Mouse (Mus musculus): Measurements from ENCODE around the gene Gm826.

The Gm826 gene

DNA sequence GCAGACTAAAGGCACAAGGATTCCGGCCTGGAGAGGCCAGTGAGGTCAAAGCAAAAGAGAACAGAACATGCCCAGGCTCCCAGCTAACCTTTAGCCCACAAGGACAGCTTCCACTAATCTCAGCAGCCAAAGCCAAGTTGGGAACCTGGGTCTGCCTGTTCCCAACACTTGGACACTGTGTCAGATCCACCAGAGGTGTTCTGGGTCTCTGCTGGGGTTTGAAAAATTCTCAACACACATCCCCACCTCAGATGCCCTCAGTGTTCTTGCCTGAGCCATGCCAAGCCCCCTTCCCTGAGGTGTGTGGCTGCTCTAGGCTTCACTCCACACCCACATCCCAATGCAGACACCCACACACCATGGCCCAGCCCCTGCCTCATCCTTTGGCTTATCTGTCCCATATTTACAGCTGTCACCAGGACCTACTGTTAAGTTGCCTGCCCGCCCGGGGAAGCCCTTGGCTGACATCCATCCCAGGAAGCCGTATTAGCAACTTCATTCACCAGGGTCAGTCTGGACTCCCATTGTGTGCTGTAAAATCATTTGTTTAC is at the start of gene Gm826:
Gm826 (minus strand) TSS at position 52 of the 551 bp plus-strand sequence.
- no peak for DNase-seq (ENCODE audit: low read depth, low spot score)

DNA sequence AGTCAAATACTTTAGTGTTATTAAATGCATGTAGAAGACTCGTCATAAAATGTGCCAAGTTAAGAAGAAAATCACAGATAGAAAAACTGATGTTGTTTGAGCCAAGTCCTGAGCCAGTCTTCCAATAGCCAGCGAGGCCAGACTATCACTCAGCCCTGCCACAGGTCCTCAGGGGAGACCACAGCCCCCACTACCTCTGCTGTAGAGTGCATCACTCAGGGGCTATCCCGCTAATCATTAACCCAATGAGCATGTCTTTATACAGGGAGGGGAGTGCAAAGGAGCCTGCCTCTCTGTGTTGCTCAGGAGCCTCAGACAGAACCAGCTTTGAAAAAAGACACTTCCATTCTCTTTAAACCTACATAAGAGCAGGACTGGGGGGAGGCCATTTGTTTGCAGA is 49.5 kb upstream of the Gm826 start:
- no peak for DNase-seq (ENCODE audit: low read depth, low spot score)

DNA sequence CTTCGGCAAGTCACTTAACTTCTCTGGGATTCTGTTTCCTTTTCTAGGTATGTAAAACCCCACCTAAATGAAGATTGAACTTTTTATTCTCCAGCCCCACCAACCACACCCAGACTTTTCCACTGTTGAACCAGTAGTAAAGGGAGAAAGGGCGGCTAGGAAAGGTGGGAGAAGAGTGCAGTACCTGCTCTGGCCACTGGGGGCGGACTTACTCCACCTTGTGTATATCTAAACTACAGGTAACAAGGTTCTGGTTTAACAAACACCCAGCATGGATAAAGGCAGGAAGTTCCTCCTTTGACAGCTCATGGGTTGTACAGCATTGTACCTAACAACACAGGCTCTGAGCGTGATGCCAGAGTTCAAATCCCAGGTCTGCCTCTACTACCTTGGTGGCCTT is 44.3 kb upstream of the Gm826 start:
- no peak for DNase-seq (ENCODE audit: low read depth, low spot score)

DNA sequence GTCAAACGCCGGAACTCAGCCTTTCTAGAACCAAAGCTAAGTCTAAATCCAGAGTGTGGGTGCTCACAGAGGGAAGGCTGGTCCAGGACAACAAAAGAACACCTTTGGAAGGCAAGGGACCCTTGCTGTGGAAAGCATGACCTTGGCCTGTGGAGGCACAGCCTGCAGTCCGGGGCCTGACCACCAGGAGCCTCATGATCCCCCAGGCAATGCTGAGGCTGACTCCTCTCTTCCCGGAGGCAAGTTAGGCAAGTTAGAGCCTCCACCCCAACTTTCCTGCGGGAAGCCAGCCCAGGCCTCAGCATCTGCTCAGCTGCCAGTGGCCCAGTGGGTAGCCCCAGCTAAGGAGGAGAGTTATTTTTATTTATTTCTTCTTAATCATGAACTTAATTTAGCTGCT is 42.3 kb upstream of the Gm826 start:
- DNase-seq (ENCODE audit: low read depth, low spot score): no peak

DNA sequence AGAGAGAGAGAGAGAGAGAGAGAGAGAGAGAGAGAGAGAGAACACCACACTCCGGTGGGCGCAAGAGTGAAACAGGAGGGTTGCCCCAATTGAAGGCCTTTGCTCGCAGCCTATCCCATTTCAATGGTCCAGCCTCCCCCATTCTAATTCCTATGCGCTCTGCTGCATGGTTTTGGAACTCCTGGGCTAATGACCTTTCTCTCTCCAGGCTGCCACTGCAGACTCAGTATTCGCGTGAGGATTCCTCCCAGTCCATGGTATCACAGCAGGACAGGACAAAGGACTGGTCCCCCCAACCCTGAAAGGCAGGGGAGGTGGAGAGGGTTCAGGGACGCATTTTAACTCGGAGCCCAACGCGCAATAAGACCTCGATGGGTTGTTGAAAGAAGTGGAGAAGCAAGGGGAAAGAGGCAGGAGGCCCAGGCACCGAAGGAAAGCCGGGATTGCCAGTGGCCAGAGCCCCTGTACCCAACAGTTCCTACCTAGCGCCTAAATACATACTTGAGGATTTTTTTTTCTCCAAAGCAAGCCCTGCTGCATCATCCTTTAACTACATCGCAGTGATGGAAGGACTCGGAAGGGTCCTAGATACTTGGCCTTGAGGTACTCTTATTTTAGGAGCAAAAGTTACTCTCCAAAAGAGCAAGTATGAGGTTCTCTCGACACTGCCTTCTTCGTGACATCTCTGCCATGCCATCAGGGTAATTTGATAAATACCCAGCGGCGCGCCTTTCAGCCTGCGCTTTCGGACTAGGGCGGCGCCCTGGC is 35.9 kb upstream of the Gm826 start:
- DNase-seq (ENCODE audit: low read depth, low spot score): no peak

DNA sequence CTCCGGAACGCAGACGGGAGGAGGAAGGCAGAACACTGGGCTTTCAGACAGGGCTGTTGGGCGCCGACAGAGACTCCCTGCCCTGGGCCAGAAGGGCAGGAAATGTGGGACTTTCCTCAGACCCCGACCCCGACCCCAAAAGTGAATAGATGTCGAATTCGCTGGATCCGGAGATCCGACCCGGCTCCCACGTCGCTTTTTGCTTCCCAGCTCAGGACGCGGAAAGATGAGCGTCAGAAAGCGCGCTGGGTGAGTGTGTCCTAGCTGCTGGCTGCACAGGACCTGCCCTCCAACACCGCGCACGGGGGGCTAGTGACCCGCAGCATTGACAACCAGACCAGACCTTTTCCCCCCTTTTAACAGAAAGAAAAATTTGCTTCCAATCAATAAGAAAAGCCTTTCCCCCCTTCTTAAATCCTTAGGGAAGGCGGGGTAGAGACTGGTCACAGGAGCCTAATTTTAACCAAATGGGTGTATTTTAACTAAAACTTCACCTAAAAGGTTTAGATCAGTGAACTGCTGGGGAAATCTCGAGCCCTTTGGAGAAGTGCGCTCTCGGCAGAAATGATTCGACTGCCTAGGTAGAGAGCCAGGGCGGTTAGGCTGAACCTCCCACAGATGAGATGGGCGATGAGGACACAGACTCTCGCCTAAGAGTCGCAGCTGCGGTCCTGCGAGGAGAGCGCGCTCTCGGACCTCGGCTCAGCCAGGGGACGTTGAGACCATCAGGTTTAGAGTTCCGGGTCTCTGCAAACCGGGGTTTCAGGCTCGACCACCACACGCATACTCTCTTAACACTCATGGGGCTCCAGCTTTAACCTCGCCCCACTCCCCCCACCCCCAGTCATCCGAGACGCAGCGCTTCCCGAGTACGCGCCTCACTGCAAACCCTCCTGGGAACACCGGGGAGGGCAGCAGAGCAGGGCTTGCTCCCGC is 34.7 kb upstream of the Gm826 start:
- DNase-seq (ENCODE audit: low read depth, low spot score): no peak

DNA sequence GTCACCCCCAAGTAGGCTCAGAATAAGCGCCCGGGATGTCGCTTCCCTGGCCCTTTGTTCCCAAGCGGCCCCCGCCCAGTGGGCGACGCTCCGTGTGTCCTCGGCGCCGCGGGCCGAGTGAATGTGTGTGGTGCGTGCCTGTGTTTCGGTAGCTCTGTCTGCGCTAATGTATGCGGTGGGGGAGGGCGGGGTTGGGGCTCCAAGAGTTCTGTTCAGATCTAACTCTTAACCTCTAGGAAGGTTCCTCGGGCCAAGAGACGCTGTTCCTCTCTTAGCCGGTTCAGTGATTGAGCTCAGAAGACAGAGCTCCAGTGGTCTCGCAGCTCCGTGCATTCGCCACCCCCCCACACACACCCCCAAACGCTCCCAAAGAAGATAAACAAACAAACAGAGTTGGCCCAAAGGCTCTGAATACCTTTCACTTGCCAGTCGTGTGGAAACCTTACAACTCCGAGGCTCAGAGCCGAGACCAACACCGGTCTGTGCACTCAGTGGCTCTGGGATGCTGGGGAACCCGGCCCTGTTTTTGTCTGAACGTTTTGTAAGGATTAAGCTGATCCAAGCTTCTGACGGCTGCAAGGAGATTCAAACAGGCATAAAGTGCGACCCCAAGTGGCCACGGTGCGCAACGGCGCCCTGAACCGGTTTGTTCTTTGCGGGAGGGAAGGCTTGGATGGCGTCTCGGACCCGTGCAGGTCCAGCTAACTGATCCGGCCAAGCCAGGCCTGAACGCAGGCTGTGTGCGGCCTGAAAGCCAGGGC is 33.7 kb upstream of the Gm826 start:
- DNase-seq (ENCODE audit: low read depth, low spot score): peak; percentile 79

DNA sequence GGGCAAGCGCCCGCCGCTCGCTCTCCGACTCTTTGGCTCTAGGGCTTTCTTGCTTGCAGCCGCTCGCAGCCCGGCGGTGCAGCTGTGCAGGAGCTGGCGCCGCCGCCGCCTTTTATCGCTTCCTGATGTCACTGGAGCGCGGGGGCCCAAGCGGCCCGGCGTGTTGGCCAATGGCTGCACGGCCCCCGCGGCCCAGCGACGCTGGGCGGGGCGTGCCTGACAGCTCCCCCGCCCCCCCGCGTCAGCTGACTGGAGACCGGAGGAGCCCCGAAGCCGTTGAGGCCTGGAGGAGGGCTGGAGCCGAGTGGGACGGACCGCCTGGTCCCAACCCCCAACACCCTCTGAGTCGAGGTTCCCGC is 33.0 kb upstream of the Gm826 start, which contains the start of gene Mafb:
Mafb (minus strand) TSS at position 86 of the 359 bp plus-strand sequence.
- DNase-seq (ENCODE audit: low read depth, low spot score): peak; percentile 84

DNA sequence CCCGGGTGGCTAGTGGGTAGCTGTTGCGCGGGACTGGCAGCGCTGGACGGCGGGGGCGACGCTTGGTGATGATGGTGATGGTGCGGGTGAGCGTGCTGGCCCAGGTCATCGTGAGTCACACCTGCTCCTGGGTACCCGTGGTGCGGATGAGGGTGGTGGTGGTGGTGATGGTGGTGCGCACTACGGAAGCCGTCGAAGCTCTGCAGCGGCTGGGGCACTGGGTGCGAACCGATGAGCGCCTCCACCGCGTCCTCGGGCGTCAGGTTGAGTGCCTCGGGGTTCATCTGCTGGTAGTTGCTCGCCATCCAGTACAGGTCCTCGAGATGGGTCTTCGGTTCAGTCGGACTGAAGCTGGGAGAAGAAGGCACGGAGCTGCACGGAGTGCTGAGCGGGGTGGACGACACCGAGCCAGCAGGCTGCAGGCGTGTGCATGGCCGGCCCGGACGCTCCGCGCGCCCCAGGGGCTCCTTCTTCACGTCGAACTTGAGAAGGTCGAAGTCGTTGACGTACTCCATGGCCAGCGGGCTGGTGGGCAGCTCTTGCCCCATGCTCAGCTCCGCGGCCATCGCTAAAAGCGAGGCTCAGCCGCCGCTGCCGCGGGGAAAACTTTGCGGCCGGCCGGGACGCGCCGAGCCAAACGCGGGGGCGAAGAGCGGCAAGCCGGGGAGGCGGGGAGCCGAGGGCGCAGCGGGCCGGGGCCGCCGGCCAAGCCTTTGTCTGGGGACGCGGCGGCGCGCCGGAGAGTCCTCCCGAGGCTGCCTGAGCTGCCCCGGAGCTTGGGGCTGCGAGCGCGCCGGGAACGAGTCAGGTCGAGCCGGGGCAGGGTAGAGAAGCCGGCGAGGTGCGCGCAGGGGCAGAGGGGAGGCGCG is 32.4 kb upstream of the Gm826 start:
- no peak for DNase-seq (ENCODE audit: low read depth, low spot score)

DNA sequence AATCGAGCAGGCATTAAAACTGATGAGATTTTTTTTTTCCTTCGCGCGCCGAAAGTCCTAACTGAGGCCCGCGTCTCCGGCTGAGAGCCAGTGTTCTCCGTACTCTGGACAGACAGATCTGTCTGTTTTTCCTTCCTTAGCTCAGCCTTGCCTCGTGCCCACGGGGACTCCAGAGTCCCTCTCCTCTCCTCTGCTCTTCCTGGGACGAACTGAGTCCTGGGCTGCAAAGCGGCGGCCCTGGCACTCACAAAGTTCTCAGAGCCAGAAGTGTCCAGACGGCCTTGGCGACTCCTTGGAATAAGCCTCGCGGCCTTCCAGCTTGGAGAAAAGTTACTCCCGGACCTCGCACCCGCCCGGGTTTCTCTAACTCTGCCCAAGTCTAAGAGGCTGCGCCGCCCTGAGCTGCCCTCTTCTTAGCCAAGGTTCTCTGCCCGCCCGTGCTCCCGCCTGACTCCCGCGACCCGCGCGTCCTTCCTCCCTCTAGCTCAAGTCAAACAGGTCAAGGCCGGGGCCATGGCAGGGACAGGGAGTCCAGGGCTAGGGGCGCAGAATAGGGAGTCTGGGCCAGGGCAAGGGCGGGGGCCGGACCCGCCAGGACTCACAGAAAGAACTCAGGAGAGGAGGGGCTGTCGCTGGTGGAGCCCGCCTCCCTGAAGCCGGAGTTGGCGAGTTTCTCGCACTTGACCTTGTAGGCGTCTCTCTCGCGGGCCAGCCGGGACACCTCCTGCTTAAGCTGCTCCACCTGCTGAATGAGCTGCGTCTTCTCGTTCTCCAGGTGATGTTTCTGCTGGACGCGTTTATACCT is 31.3 kb upstream of the Gm826 start:
- DNase-seq (ENCODE audit: low read depth, low spot score): no peak

DNA sequence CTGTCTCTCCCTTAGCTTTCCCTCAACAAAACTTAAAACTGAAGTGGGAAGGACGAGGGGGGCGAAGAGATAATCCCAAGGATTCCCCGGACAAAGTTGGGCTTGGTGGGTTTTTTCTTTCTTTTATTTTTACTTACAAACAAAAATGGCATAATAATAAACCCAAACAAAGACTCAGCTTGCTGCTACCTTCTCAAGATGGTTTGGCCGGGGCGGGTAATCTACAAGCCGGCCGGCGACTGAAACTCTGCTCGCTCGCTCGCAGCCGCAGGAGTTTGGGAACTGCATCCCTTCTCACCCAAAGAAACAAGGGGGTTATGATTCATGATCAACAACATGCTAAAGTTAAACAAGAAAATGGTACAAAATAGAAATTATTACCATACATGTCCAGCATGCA is 30.7 kb upstream of the Gm826 start:
- DNase-seq (ENCODE audit: low read depth, low spot score): no peak

DNA sequence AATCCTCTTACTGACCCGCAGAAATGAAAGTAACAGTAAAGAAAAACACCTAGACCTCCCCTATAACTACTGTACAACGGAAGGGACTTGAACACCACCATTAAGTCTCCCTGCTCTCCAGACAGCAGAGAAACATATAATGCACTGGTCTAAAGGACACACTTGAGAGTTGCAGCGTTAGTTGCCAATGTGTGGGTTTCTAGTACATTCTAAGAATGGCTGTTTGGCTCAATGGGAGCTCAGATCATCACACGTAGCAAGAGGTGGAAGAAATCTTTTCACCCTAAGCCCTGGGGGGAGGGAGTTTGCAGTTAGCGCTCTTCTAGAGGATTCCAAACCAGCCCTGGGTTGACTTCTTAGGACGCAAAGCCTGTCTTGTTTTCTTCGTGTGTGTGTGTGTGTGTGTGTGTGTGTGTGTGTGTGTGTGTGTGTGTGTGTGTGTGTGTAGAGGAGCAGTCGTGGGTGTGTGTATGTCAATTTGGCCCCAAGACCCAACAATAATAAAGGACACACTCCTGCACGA is 30.2 kb upstream of the Gm826 start:
- no peak for DNase-seq (ENCODE audit: low read depth, low spot score)

DNA sequence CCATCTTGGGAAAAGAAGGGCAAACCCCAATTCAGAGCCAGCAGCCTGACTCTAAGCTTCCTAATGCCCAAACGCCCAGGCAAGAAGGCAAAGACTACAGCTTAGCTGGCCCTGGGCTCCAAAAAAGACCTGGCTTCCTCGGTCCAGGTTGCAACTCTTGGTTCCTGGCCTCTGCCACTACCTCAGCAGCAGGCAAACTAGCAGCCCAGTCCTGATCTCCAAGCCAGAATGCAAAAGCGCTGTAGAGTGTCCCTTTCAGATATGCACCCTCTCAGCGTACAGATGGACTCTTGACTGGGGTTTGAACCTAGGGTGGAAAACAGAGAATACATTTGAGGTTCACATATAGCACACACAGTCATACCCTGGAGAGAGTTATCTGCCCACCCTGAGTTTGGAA is 29.2 kb upstream of the Gm826 start:
- DNase-seq (ENCODE audit: low read depth, low spot score): no peak

DNA sequence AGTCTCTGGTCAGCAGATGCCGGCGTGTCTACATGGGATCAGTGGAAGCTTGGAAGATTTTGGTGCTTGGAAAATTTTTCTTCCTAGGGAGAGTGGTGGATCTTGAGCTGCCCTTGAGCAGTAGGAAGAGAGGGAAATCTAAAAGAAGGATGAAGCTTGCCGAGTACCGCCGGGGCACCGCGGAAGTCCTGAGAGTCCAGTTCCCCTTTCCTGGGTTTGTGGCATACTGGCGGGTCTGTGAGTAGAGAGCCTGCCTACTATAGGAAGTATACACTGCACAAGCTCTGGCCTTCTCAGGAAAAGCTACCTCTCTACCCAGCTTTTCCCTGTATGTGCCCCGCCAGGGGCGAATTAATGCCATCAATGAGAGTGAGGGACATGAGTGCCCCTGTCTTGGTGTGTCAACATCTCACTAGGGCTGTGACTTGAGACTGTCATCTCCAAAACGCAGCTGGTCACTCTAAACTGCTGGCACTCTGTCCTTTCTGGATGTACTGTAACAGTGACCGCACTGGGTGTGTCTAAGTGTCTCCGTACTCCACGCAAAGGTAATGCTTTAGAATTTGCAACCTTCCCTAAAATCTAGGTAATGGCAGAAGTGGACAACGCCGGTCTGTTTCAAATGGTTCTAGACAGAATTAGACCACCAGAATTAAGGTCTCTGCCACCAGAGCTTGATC is 27.6 kb upstream of the Gm826 start:
- DNase-seq (ENCODE audit: low read depth, low spot score): no peak

DNA sequence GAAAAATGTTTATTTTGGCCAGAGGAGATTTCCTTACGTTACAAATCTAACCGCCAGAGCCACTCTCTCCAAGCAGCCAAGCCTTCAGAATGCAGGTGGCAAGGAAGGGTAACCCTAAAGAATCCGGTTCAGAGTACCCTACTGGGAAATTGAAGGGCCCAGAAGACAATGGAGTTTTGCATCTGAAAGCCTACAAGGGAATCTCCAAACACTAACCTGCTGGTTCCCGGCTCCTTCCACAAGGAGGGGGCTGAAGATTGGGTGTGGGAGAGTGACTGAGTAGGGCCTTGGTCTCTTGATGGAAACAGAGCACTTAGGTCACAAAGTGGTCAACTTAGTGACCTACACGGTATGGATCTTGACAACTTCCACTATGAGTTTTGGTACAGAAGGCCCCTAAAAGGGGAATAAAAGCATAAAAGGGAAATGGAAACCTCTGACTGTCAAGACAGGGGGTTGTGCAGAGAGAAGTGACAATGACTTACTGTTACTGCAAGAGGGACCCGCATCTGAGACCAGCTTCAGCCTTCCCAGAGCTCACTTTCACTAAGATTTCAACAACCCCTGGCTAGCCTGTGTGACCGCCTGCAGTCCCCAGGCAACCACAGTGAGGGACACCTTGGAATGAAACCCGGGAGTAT is 26.4 kb upstream of the Gm826 start:
- no peak for DNase-seq (ENCODE audit: low read depth, low spot score)

DNA sequence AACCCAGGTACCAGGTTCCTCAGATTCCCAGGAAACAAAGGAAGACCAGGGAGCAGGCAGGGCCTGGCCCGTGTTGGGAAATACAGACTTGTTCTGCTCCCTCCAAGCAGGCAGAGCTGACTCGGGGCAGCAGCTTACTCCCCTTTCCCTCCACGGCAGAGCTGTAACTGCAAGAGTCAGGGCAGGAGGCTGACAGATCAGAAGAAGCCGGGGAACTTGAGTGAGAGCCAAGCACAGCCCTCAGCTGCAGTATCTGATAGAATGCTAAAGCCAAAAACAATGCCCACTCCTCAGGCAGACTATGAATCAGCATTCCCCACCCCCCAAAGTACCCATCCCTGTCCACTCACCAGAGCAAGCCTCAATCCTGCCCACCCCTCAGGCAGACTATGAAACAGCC is 24.9 kb upstream of the Gm826 start:
- DNase-seq (ENCODE audit: low read depth, low spot score): no peak

DNA sequence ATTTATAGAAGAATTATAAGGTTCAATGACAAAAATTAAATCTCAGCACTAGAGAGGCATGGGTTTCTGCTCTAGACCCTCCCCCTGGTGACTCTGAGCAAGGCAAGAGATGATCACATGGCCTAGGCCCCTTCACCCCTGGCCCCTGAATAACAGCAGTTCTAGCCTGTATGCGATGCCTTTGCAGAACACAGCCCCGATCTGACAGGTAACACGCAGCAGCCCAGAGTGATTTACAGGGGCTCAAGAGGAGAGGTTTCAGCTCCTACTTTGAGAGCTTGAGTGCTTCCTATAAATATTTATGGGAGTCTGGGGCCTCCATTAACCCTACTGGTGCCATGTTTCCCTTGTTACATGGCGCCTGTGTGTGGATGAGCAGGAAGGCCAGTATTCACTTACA is 23.5 kb upstream of the Gm826 start:
- no peak for DNase-seq (ENCODE audit: low read depth, low spot score)

DNA sequence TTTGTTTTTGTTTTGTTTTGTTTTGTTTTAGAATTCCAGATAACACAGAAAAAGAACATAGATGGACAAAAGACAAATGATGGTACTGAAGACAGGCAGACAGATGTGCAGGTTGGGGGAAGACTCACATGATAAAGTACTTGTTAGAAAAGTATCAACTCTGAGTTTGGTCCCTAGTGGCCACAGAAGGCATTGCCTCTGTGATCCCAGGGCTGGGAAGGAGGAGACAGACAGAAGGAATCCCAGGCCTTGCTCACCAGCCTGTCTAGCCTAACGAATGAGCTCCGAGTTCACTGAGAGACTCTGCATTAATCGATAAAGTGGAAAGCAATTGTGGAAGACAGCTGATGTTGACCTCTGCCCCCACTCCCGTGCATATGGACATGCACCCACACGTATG is 22.2 kb upstream of the Gm826 start:
- no peak for DNase-seq (ENCODE audit: low read depth, low spot score)

DNA sequence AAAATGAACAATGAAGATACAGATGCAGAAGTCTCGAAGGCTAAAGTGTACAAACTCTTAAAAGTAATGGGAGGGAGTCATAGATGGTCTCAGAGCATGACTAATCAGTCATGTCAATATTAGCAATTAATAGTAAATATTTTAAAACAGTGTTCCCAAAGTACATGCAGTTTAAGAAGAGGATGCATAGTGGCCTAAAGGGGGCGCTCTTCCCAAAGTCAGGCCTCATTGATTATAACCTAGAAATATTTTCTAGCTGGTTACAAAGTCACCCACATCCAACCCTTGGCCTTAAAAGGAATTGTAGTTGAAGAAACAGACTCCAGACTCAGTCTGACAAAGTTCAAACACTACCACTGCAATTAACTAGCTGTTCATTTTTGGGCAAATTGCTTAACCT is 20.4 kb upstream of the Gm826 start:
- no peak for DNase-seq (ENCODE audit: low read depth, low spot score)

Measured in retina, postnatal 7 days (tissue).